Mouse (Mus musculus): ENCODE results near the gene Dtnb.

DNA sequence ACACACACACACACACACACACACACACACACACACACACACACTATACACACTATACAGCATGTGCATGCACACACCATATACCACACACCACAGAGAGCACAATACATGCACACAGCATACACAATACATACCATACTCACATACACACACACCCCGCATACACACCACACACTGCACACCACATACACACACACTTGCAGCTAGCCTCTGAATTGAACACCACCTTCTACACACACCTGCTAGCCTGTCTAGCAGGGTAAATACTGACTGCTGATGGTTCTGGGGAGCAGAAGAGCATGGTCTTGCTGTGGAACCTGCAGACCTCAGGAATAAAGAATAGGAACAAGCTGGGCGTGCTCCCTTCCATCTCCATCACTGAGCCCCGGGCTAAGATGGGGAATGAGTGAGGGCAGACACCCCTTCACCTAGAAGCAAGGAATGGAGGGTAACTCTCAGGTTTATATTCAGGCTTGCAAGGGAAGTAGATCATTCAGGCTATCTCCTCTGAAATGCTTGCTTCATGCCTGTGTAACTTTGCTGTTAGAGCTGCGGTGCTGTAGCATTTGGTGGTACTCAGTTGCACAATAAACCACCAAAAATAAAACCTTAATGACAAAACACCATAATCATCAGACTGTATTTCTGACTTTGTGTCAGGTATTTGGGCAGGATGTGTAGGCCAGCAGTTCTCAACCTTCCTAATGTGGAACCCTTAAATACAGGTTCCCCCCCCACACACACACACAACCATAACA lies 87.6 kb downstream of the Dtnb start:
- TF ChIP-seq CTCF (IDR thresholded peaks at IDR 0.05; ENCODE audit: low read depth) (no peak), EP300 (IDR thresholded peaks at IDR 0.05; ENCODE audit: low read depth) (no peak)

Measured in heart, postnatal 0 days (tissue).